Mouse (Mus musculus) CH12.LX (cell line): ENCODE results near the gene D11Wsu47e.

Experiments used
- MAX ChIP-seq: IDR thresholded peaks from 2 replicates; pipeline ENCODE4 v1.6.1; 2011; ENCODE audit warnings: low read length, improper control_type of control experiment
- MYC ChIP-seq: IDR thresholded peaks from 2 replicates; pipeline ENCODE4 v1.6.1; 2011; ENCODE audit warnings: low read depth, mild to moderate bottlenecking, improper control_type of control experiment, low read length
- TBP ChIP-seq: conservative IDR thresholded peaks from 2 replicates; pipeline ENCODE4 v1.6.1; 2011; ENCODE audit warnings: low read depth, low read length, improper control_type of control experiment
- USF2 ChIP-seq: conservative IDR thresholded peaks from 2 replicates; pipeline ENCODE4 v1.6.1; 2011; ENCODE audit warnings: low read depth, low read length, improper control_type of control experiment

DNA sequence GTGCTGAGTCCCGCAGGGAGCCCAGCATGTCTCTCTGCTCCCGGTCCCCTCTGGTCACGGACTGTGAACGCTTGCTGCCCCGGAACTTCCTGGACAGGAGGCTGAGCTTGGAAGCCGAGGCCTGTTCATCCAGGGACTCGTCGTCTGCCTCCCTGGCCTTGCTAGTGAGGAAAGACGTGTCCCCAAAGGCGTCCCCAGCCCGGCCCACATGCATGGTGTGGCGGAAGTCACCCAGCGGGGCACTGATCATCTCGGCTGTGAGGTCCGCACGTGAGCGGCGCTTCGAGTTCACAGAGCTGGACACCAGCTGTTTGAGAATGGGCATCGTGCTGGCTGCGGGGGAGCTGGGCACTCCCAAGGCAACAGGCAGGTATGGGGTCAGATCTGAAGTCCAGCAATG is 45.0 kb downstream of the D11Wsu47e start:
- no peak for TF ChIP-seq USF2
- TF ChIP-seq TBP = no peak
- TF ChIP-seq MAX = no peak
- no peak for TF ChIP-seq MYC
